Mouse (Mus musculus): ENCODE data around the gene Tnr.

- TF ChIP-seq CTCF (IDR thresholded peaks at IDR 0.05; ENCODE audit: borderline replicate concordance, control insufficient read depth, extremely low read depth, insufficient read depth, low read length, poor library complexity): no peak
- TF ChIP-seq POLR2A (IDR thresholded peaks at IDR 0.05; ENCODE audit: control insufficient read depth, extremely low read depth, insufficient read depth, low read length, poor library complexity): no peak
Measured at GRCm38 (mm10) chr1:159614644-159615431, 91.3 kb downstream of the Tnr start.
